Mouse (Mus musculus) E14TG2a.4 (cell line): Measurements from ENCODE around the gene Ctnnbip1.

Experiments
- CTCF ChIP-seq: conservative IDR thresholded peaks from 2 replicates; pipeline ENCODE4 v1.5.1; 2014; ENCODE audit warnings: low read length
- POU5F1 ChIP-seq: IDR thresholded peaks from 2 replicates; pipeline ENCODE4 v1.6.1; 2014; ENCODE audit warnings: low read length, borderline replicate concordance

DNA sequence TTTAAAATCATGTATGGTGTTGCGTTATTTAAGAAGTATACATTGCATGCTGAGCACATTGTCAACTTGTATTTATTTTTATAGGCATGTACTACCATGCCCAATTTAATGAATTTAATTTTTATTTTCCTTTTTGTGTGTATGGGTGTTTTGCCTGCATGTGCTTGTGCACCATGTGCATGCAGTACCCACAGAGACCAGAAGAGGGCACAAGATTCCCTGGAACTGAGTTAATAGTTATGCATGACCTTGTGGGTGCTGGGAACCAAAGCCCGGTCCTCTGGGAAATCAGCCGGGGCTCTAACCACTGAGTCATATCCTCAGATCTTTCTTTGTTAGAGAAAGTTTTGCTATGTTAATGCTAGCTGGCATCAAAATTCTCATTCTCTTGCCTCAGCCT, 96.8 kb downstream of the Ctnnbip1 start:
- TF ChIP-seq CTCF (peak; percentile 69), POU5F1 (no peak)
